Mouse (Mus musculus) neutrophil, adult 65 days (primary cell): Measurements from ENCODE around the gene Gm5136. TPM values are rescaled to one million over a fixed set of nuclear protein-coding genes. Genes with fewer than 3 reads are reported as not detected.

Source experiments
- total RNA-seq: library from RNA; stranded (reverse); gene quantifications from 2 replicates; pipeline ENCODE4 v1.2.4, GENCODE M21; 2023

Gene Gm5136
- total RNA-seq = not detected in 2 replicates

DNA sequence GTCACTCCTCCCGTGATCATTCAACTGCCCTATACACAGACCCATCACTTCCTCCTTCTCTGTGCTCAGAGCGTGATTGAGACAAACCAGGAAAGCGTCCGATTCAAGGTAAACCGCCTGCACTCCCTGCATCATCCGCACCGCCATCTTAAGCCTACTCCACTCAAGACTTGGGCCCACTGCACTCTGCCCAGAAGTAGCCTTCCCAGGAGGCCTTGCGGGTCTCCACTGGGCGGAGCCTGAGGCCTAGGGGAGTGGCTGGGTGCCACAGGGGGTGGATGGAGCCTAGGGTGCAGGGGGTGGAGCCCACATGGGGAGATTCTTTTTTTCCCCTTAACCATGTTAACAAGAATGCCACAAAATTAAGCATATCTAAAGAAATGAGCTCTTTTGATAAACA is at the start of gene Gm5136:
Gm5136 (minus strand) TSS at position 215 of the 400 bp plus-strand sequence.

